Mouse (Mus musculus): ENCODE results near the gene Lrpprc. TPM values are rescaled to one million over a fixed set of nuclear protein-coding genes. Genes with fewer than 3 reads are reported as not detected.

The Lrpprc gene
- polyA plus RNA-seq, 1 experiment from 2014 or later, result 33.9 TPM

DNA sequence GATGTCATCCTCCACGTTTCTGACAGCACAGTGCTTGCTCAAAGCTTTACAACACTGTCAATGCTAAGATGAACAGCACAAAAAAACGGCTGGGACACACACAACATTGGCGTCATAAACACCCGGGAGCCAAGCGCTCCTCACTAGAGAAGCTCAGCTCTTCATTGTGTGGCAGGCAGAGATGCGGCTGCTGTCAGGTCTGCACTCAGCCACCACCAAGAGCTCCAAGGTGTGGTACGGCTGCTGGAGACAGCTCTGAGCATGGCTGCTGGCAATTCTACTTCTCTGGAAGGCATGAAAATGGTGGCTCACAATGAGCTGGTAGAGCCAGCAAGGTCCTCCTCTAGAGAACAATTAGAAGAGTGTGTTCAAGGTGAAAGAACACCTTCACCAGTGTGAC, 81.8 kb downstream of the Lrpprc start:
- WGBS (ENCODE audit: insufficient replicate concordance), result 85% methylated on average over 7 of the region's 7 CpGs
- H3K4me2 ChIP-seq (ENCODE audit: low read depth, low read length), result no peak overlapping the region
- H3K36me3 ChIP-seq (replicated peaks; ENCODE audit: insufficient read depth, low read length), result peaks cover 45% of the 10 kb centered on the region

DNA sequence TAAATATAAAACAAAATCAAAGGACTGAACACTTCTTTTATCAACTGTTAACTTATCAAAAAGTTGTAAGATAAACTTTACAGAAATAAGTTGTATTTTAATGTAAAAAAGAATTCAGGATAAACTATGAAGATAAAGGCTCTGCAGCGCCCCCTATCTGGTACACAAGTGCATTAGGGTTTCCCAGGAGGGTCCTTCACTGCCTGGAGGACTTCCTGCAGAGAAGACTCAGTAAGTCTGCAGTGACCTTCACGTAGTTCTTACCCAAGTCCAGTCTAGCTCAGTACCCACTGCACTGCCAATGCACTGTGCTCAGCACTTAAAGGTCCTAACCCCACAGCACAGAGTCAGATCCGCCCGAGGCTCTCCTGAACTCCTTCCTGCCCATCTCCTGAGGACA, 83.2 kb downstream of the Lrpprc start:
- DNase-seq, result no peak
- Histone ChIP-seq H3K36me3 (replicated peaks; ENCODE audit: insufficient read depth, low read length) (peaks cover 39% of the 10 kb centered on the region), H3K4me3 (ENCODE audit: low read depth, low read length) (no peak overlapping the region)

More for the DNA sequence above, 81.8 kb downstream of the Lrpprc start:
- ATAC-seq (no peak), DNase-seq (no peak)
- Histone ChIP-seq H3K27me3 (ENCODE audit: insufficient read depth, low read length) (no peaks in the 10 kb centered on the region), H3K4me1 (ENCODE audit: insufficient read depth) (0 out of 2 replicates have a peak, but pooled peaks cover 4% of the 10 kb centered on the region), H3K9ac (replicated peaks) (no peak overlapping the region), H3K27ac (ENCODE audit: low read depth) (no peak overlapping the region), H3K4me3 (ENCODE audit: low read depth, low read length) (no peak overlapping the region), H3K9me3 (ENCODE audit: low read length) (no peaks in the 10 kb centered on the region)
- TF ChIP-seq EP300 (IDR thresholded peaks at IDR 0.05; ENCODE audit: low read depth) (no peak), CTCF (IDR thresholded peaks at IDR 0.05; ENCODE audit: low read depth) (no peak)

DNA sequence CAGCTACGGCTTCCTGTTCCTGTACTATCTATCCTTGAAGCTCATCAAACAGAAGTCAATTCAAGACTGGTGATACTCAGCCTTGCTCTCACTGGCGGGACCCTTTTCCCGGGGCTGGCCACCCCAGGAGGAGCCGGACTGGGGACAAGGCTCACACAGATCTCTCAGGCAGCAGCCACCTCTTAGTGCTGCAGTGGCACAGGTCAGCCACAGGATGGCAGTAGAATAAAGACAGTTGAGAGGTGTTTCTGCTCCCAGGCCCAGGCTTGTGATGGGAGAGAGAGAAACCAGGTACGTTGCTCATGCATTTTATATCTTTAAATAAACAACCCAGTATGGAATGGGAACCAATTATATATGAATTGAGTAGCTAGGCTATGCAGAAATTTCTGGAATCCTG, 91.9 kb downstream of the Lrpprc start:
- WGBS (ENCODE audit: insufficient replicate concordance), result 26% methylated on average over 5 of the region's 5 CpGs
- peak; percentile 94 for TF ChIP-seq CTCF (IDR thresholded peaks at IDR 0.05; ENCODE audit: low read depth)
- no peak for TF ChIP-seq EP300 (IDR thresholded peaks at IDR 0.05; ENCODE audit: low read depth)
- H3K4me1 ChIP-seq (ENCODE audit: insufficient read depth), result peaks cover 4% of the 10 kb centered on the region; the same call in 1 of the 2 replicates
- no peaks in the 10 kb centered on the region for H3K27me3 ChIP-seq (ENCODE audit: insufficient read depth, low read length)
- no peak overlapping the region for H3K4me3 ChIP-seq (ENCODE audit: low read depth, low read length)
- no peak overlapping the region for H3K27ac ChIP-seq (ENCODE audit: low read depth)
- DNase-seq (peak; percentile 57), ATAC-seq (peak; percentile 67)
- H3K9me3 ChIP-seq (ENCODE audit: low read length), result no peaks in the 10 kb centered on the region
- peaks cover 4% of the 10 kb centered on the region; the same call in 1 of the 2 replicates for H3K36me3 ChIP-seq (replicated peaks; ENCODE audit: insufficient read depth, low read length)
- no peak overlapping the region for H3K9ac ChIP-seq (replicated peaks)
- no peak overlapping the region for H3K4me2 ChIP-seq (ENCODE audit: low read depth, low read length)

More for the DNA sequence above, 83.2 kb downstream of the Lrpprc start:
- peak; percentile 53 for TF ChIP-seq CTCF (IDR thresholded peaks at IDR 0.05; ENCODE audit: low read depth)
- TF ChIP-seq EP300 (IDR thresholded peaks at IDR 0.05; ENCODE audit: low read depth), result no peak
- Histone ChIP-seq H3K9me3 (ENCODE audit: low read length) (no peaks in the 10 kb centered on the region), H3K9ac (replicated peaks) (no peak overlapping the region), H3K4me1 (ENCODE audit: insufficient read depth) (peaks cover 5% of the 10 kb centered on the region; the same call in 1 of the 2 replicates), H3K4me2 (ENCODE audit: low read depth, low read length) (no peak overlapping the region), H3K27me3 (ENCODE audit: insufficient read depth, low read length) (no peaks in the 10 kb centered on the region), H3K27ac (ENCODE audit: low read depth) (no peak overlapping the region)
- 71% methylated on average over 4 of the region's 4 CpGs for WGBS (ENCODE audit: insufficient replicate concordance)
- ATAC-seq, result no peak

DNA sequence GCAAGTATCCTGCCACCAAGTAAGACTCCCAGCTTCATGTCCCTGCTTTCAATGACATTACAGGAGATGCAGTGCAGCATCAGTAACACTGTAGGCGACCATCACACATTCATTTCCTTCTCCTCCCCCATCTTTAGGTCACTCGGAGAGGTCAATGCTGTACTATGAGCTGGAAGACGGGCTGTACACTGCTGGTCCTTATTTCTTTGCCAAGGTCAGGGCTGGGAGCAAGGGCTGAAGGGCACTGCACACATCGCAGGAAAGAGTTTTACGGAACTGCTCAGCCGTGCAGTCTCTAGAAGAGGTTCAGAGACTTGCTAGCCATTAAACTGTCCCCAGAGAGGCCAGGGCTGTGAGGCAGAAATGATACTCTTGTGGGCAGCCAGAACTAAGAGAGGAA, 94.1 kb downstream of the Lrpprc start:
- no peak overlapping the region for H3K4me2 ChIP-seq (ENCODE audit: low read depth, low read length)
- H3K9ac ChIP-seq (replicated peaks), result no peak overlapping the region
- no peak for DNase-seq
- no peaks in the 10 kb centered on the region for H3K9me3 ChIP-seq (ENCODE audit: low read length)
- H3K4me1 ChIP-seq (ENCODE audit: insufficient read depth), result no peaks in the 10 kb centered on the region
- whole genome bisulfite sequencing (ENCODE audit: insufficient replicate concordance), result 55% methylated on average over 6 of the region's 6 CpGs
- ATAC-seq, result no peak
- H3K27me3 ChIP-seq (ENCODE audit: insufficient read depth, low read length), result no peaks in the 10 kb centered on the region
- H3K4me3 ChIP-seq (ENCODE audit: low read depth, low read length), result no peak overlapping the region
- H3K27ac ChIP-seq (ENCODE audit: low read depth), result no peak overlapping the region
- H3K36me3 ChIP-seq (replicated peaks; ENCODE audit: insufficient read depth, low read length), result no peaks in the 10 kb centered on the region
- TF ChIP-seq EP300 (IDR thresholded peaks at IDR 0.05; ENCODE audit: low read depth) (no peak), CTCF (IDR thresholded peaks at IDR 0.05; ENCODE audit: low read depth) (no peak)

DNA sequence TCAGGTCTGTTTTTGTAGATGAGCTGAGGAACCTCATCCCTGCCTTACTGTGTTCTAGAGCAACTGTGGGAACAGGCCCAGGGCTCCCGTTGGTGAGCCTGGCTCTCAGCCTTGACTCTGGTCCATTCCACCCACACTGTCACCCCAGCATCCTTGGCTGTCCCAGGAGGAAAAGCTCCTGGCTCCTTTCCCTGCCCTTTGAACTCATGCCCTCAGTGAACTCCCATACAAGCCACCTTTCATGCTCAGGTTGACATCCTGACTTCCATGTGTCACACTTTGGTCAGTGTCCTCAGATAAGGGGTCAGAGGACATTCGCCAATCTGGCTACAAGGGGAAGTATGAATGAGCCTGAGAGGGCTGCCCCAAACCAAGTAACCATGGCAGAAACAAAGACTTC, 96.8 kb downstream of the Lrpprc start:
- TF ChIP-seq CTCF (IDR thresholded peaks at IDR 0.05; ENCODE audit: low read depth) (no peak), EP300 (IDR thresholded peaks at IDR 0.05; ENCODE audit: low read depth) (no peak)
- no peak overlapping the region; the same call in 1 of the 2 replicates for H3K9ac ChIP-seq (replicated peaks)
- no peaks in the 10 kb centered on the region for H3K9me3 ChIP-seq (ENCODE audit: low read length)
- 0 out of 2 replicates have a peak, but pooled peaks cover 6% of the 10 kb centered on the region for H3K4me1 ChIP-seq (ENCODE audit: insufficient read depth)
- H3K4me3 ChIP-seq (ENCODE audit: low read depth, low read length), result no peak overlapping the region
- no peaks in the 10 kb centered on the region for H3K27me3 ChIP-seq (ENCODE audit: insufficient read depth, low read length)
- 40% methylated on average over 2 of the region's 2 CpGs for WGBS (ENCODE audit: insufficient replicate concordance)
- peak; percentile 14; the same call in 1 of the 2 replicates for ATAC-seq
- no peak for DNase-seq
- H3K4me2 ChIP-seq (ENCODE audit: low read depth, low read length), result no peak overlapping the region
- H3K36me3 ChIP-seq (replicated peaks; ENCODE audit: insufficient read depth, low read length), result no peaks in the 10 kb centered on the region
- H3K27ac ChIP-seq (ENCODE audit: low read depth), result no peak overlapping the region

DNA sequence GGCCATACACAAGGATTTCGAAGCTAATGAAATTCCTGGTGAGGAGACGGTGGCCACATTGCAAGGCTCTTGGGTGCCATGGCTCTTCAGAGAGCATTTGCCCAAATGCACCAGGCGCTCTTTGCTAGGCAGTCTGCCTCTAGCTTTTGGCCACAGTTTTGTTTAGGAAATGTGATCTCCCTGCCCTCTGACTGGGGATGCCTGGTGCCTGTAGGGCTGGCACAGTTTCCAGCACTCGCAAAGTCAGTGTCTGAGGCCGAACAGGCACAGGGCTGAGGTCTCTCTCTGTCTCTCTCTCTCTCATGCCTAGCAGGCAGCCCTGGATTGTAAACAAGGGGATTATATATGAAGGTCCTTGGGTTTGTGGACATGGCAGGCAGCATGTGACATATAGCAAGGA, 100.5 kb downstream of the Lrpprc start:
- H3K4me1 ChIP-seq (ENCODE audit: insufficient read depth), result peaks cover 9% of the 10 kb centered on the region; the same call in 1 of the 2 replicates
- no peak overlapping the region for H3K4me2 ChIP-seq (ENCODE audit: low read depth, low read length)
- no peaks in the 10 kb centered on the region for H3K27me3 ChIP-seq (ENCODE audit: insufficient read depth, low read length)
- no peak for ATAC-seq
- H3K27ac ChIP-seq (ENCODE audit: low read depth), result peak overlapping the region; percentile 95
- H3K9ac ChIP-seq (replicated peaks), result no peak overlapping the region
- no peak for TF ChIP-seq CTCF (IDR thresholded peaks at IDR 0.05; ENCODE audit: low read depth)
- TF ChIP-seq EP300 (IDR thresholded peaks at IDR 0.05; ENCODE audit: low read depth), result no peak
- no peak for DNase-seq
- no peak overlapping the region for H3K4me3 ChIP-seq (ENCODE audit: low read depth, low read length)
- no peaks in the 10 kb centered on the region for H3K9me3 ChIP-seq (ENCODE audit: low read length)
- WGBS (ENCODE audit: insufficient replicate concordance), result 71% methylated on average over 5 of the region's 5 CpGs
- H3K36me3 ChIP-seq (replicated peaks; ENCODE audit: insufficient read depth, low read length), result no peaks in the 10 kb centered on the region

Data from liver, postnatal 0 days (tissue).